Mouse (Mus musculus): ENCODE measurements at regions not wholly inside any gene's neighbourhood (a gene's known extent, or its start where the extent isn't known, plus 50 kb on each side); places are given as distances from the start of the nearest gene placed in this dataset.

DNA sequence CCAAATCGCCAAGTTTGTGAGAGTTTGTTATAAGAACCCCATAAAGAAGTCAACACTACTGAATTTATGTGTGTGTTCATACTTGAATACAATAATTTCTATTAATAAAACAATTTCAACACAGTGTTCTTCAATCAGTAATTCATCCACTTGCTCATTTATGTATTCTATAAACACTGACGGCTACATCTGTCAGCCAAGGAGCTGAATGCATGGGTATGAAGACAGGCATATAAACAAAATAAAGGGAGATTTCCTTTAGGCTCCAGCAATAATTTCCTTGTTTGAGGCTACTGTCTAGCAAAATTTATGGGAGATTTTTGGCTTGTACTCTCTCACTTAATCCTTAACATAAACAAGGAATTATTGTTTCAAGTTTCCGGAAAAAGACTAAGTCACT lies 502.9 kb downstream of the Nedd1 start:
- no peak for DNase-seq

DNA sequence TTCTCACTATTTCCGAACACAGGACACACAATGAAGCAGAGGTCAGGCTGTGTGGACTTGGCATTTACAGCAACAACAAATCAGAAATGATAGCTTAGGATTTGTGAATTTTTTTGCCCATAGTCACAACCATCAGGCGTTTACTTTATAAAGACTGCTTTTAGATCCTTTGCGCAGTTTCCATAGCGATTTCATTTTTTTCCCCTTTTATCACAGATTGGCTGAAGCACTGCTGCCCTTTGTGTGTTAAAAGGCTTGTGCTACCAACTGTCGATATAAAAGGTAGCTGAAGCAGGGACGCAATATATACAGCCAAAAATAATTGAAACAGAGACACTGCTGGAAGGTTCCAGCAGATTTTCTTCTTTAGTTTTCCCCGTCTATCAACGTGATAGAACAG lies 551.4 kb downstream of the Nedd1 start:
- no peak for DNase-seq

DNA sequence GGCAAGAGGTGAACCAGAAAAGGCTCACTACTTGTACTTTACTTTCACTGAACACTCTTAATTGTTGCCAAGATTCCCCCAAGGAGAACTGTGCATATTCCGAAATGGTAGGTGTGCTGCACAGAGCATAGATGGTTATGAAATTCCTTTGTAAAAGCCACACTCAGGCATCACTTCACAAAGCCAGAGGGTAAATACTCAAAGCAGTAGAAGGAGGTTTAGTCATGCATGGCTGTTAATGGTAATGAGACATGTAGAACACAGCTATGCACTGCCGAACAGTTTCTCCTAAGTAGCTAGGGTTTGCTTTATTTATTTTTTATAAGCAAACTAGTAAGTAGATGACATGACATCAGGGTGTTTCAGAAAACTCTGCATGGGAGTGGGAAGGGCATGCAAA lies 556.2 kb downstream of the Nedd1 start:
- DNase-seq: no peak

DNA sequence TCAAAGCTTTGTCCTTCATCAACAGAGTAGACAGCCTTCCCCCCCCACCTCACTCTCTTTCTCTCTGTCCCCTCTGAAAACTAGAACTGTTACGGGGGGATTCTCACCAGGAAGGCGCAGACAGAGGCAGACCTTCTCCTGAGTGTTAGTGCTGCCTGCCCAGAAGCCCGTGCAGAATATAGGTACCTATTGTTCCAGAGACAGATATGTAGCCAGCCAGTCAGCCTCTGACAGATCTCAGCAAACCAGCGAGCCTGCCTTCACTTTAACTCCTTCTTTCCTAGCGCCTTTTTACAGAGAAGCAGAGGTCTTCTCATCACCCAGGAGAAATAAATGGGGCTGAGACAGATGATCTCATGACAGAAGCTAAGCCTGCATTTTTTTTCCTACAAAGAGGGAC lies 557.2 kb downstream of the Nedd1 start:
- DNase-seq: no peak

DNA sequence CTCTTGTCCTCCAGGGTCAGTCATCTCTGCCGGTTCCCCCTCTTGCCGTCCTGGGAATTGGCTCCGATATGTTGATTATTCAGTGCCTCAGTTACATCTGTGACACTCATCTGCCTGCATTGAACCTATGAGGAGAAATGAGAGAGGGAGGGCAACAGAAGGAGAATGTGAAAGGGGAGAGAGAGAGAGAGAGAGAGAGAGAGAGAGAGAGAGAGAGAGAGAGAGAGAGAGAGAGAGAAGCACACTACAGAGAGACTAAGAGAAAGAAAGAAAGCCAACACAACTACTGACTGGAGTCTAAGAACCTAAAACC lies 557.6 kb downstream of the Nedd1 start:
- no peak for DNase-seq

DNA sequence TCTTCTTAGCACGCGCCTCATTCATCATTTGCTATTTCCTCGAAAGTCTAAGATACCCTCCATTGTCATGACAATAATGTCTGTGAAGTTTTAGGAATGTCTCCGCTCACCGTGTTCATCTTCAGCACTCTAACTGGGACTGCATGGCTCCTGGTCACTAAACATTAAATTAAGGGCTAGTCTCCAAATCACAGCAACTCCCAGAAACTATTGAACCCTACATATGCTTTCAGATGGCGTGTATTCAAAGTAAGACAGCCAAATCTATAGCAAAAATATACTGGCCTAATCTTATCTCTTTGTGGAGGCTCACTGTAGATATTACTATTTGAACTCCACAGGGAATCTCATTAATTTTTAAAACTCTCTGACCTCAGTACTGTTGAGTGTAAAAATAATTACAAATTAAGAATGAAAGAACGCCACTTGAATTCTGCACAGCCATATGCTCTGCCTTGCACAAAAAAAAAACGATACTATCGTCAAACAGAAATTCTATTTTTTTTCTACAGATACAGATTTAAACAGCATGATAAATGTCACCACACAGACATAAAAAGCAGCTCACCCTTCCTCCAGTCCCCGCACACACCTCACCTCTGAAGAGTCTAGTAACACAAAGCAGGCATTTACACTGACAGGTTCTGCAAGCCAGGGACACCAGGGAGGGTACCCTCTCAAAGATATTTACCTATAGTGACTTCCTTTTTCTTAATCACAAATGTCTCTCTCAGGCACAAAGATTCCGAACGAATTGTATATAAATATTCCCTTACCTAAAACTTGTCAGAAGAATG lies 558.2 kb downstream of the Nedd1 start:
- DNase-seq: no peak

DNA sequence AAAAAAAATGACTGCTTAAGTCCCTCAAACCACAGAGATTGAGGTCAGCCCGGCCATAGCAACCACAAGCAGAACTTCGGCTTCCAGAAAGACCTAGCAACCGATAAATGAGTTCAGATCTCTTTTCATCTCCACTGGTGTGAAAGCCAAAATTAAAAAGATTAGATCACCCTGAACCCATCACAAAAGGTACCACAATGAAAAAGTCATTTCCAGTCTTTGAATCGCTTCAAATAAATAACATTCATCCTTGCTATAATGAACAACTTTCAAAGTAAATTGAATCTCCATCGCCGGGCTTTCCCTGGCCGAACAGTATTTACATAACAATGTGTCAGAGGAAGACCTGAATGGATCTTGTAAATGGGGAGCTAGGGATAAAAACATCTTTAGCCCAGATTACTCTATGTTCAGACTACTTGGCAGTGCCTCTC lies 559.1 kb downstream of the Nedd1 start:
- no peak for DNase-seq

DNA sequence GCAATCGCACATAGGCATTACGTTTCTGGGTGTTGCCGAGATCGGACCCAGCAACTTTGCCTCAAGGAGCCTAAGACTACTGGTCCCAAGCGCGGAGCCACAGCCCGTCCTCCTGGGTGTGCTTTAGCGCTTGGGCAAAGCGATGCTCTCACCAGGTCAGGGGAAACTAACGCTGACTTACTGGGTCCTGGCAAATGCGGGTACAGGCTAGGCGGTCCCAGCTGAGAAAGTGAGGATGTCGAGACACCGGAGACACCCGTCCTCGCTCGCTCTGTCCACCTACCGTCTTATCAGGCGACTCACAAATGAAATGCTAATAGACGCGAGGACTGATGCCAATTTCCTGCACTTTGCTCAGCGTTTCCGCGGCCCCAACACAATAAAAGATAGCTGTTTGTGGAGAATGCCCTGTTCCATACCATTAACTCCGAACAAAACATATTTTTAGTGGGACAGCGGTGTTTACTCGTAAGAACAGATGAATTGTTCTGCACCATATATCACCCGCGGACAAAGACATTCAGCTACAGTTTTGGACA lies 559.7 kb downstream of the Nedd1 start:
- no peak for DNase-seq

DNA sequence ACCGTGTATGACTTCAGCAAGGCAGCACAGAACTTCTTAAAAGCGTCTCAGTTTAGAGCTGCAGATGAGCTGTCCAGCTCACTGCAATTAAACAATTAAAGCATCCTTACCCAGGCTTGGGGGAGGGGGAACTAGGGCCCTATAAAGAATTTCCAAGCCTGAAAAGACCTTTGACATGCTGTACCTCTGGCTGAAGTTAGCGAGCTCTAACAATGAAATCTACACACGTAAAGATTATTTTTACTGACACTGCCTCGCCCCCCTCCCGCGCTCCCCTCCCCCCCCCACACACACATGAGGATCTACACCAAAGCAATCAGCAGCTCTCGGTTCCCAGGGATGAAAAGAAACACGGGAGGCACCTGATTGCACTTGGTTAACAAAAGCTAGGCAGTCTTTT lies 560.7 kb downstream of the Nedd1 start:
- no peak for DNase-seq

DNA sequence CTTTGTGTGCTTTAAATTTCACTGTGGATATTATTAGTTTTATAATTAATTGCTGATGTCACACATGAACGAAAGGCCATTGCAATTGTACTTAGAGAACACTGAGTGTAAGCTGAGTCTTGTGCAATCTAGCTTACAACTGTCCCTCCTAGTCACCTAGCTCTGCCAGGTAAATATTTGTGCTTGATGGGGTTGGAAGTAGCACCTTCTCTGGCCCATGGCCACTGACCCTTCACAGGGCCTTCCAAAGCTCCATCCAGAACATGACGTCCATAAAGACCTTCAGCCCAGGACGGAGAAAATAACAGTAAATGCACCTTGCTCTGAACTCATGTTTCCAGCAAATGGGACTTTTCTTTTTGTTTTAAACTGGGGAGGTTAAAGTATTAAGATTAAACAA lies 576.0 kb downstream of the Nedd1 start:
- DNase-seq: no peak

DNA sequence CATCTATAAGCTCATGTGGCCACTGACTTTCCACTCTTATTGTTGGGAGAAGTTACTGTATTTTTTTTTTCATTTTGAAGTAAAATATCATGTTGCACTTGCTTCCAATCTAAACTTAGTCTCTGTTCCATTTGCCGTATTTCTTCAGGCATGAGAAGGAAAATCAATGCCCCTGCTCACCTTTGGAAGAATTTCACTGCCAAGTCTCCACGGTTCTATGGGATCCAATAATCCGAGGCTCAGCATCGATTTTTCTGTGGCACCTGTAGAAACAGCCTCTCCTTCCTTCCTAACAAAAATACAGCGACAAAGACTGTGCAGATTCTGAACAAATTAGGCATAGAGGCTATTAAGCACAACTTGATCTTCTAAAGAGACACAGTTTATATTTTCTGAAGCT lies 586.7 kb downstream of the Nedd1 start:
- DNase-seq: no peak

DNA sequence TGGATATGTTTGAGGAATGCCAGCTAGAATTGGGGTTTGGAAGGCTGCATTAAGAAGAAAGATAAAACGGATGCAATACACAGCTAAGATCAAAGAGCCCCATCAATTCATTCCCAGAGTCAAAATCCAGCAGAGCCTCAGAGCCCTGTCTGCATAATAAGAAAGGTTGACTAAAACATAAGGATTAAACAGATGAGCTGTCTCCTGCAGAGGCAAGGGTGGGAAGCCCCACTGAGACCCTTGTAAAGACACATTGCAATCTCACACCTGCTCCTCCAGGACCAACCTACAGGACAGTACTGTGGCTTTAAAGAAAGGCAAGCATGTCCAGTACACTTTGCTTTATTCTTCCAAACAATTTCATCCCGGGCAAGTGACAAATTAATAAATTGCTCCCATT lies 609.4 kb downstream of the Nedd1 start:
- DNase-seq: no peak

DNA sequence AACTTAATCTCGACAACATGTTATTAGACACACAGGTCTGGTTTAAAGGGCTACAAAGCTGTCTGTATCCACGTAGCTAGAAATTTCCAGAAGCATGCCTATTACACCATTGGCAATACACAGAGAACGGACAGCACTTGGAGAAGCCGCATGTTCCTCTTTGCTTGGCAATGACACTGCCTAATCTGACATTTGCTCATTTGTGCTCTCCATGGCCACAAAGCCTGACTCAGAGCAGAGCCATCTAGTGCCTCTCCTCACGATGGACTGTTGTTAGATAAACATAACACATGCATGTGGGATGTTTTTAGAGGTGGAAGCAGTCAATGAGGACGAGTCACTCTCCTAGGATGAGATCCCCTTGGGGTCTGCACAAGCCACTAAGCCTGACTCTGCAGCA lies 615.9 kb downstream of the Nedd1 start:
- no peak for DNase-seq

DNA sequence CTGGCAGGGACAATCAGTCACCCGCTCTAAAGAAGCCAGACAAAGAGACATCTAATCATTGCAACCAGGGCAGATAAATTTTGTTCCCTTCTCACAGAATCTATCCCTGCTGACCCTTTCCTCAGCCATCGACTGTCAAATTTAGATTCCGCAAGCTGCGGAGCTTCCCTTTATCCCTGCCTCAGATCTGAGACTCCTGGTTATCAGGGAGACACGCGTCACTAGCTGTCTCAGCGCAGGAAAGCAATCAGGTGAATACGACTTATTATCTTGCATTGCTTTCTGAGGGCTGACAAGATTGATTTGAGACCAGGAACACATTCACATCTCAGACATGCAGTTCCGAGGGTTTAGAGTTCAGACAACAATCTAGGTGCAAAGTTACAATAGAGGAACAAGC lies 618.3 kb downstream of the Nedd1 start:
- no peak for DNase-seq

DNA sequence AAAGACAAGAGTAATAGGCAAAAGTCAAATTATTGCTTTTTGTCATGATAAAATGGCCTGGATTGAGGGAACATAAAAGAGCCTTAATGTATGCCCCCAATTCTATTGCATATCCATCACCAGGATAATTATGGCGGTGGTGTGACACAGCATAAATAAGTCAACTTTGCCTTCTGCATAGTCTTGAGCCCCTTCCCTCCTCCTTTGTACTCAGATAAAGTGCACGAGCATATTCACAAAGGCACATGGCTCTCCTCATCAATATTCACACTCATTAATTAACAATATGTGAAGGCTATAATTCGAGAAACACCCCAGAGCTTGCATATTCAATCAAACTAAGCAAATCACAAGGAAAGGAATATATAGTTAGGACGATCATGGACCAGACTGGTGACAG lies 619.5 kb downstream of the Nedd1 start:
- DNase-seq: no peak

DNA sequence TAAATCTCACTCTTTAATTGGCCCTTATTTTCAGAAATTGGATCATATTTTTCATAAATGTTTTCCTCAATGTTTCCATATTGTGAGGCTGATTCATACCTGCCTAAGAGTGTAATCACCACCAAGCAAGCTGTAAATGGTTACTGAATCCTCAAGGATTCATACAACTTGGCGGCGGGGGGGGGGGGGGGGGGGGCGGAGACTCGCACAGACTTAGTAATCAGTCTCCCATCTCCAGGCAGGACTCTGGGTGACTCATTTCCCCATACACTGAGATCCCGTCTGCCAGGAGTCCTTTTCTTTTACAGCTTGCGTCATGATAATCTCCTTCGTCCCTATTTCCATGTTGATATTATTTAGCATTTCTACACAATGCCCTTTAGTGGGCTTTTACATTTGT lies 624.7 kb downstream of the Nedd1 start:
- no peak for DNase-seq

DNA sequence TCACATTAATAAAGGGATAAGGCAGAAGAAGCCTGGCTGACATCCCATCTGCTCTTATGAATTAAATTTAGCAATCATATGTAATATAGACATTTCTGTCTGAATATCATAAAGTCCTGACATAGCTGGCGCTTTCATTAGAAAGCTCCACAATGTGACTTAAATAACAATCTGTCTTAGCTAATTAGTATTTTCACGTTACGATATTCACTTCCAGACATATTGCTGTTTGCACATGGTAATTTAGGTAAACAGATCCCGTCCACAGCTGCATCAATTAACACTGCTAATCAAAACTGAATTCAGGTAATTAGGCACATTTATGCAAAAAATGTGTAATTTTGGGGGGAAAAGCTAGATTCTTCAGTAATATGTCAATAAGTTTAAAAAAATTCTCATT lies 625.1 kb downstream of the Nedd1 start:
- no peak for DNase-seq

DNA sequence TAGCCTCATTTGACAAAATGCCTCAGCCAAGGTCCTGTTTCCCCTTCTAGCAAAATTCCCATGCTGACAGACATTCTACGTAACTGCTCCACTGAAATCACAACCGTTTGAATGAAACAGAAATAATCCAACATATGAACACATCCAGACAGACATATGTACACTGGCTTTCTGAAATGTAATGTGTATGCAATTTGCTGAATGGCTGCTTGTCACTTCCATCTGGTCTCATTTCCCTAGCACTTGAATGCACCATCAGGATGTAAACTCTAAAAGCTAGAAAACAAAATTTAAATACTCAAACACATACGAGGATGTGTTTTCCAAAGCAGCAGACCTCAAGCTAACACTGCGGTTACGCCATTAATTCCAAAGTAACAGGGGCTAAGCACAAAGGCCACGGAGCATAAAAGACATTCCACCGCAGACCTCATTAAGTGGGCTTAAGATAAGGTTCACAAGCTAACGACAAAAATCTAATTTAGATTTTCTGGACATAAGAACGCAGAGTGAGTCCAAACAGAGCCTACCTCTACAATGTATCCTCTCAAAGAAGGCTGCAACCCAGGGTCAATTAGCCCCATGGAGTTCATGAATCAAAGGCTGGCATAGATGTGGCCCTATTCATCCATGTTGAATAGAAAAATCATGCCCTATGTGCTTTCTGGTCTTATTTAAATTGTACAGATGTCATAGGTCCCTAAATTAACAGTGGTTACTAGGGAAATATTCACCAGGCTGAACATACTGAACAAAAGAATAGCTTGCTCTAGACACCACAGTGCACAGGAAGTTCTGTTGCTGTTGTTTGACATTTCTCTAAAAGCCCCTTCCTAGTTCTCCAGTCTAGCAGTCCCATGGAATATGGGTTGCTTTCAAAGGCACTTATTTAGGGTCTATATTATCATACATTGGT lies 630.5 kb downstream of the Nedd1 start:
- no peak for DNase-seq

DNA sequence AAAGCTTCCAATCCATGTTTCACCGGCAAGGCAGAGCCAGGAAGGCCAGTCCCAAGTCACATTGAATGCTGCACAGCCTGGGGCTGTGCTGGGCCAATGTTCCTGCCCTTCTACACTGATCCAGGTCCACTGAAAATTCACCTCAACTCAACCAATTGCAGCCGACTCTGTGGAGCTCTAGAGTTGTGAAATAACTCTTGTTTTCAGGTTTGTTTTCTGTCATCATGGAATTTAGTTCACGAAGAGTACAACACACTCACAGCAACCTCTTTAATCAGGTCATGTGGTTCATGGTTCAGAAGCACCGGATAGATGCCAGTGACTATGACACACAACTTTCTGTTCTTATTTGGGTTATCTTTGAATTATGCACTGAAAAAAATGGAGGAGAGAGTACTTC lies 640.1 kb downstream of the Nedd1 start:
- DNase-seq: no peak

DNA sequence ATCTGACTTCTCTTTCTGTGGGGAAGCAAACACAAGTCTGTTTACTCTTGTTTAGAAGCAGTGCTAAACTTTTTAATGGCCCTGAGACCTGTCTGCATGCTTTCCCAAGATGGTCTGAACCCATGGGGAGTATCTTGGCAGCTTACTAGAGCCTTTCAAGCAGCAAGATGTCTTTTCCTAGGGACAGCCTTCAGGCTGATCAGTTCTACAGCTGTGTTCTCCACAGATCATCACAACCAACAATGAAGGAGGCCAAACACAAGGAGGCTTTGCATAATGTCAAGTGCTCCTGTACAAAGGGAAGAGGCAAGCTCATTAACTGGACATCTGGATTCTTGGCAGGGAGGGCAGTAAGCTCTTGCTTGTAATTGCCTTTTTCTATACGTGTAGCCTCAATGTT lies 641.0 kb downstream of the Nedd1 start:
- no peak for DNase-seq

DNA sequence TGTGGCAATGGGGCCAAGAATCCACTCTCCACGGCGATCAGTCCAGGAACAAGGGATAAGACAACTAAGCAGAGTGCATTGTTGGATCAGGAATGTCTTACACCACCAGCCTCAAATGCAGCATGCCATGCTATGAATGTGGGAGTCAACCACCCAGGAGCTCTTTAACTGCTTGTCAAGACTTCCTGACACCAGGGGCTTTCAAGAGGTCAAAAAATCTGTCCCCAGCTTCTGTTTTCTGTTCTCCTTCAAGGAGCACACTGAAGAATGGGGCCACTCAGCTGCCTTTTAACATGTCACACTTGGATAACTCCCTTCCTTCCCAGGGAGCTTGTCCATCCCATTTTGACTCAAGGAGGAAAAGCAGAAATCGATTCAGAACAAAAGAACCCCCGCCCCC lies 642.8 kb downstream of the Nedd1 start:
- no peak for DNase-seq

DNA sequence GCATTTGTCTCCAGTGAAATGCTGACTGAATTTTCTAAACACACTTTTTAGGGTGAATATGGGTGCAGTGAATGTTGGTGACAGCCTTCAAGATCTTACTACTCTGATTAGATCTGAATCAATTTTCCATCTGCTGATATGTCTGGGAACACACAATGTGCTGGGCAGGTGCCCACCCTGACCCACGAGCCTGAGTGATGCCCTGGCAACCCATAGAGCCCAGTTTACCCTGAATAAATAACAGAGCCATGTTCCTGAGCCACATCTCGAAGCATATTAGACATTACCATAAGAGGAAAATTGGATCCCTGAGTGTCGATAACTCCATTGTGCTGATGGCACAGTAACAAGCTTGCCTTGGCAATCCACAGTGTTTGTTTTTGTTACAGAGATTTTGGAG lies 644.9 kb downstream of the Nedd1 start:
- no peak for DNase-seq

DNA sequence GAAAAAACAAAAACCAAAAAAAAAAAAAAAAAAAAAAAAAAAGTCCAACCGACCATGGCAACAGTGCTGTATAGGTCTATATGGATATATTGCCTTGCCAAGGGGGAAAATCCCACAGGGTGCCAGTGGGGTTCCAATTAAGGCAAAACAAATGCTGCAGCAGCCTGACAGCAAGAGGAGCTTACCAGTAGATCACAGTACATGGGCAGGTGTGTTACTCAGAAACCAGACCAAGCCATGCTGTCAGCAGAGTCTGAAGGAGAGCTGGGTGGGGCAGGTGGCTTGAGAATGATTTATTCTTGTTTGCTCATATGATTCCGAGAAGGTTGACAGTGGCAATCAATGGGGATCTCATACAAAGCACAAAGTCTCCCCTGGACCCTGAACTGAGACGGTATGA lies 645.5 kb downstream of the Nedd1 start:
- DNase-seq: no peak

DNA sequence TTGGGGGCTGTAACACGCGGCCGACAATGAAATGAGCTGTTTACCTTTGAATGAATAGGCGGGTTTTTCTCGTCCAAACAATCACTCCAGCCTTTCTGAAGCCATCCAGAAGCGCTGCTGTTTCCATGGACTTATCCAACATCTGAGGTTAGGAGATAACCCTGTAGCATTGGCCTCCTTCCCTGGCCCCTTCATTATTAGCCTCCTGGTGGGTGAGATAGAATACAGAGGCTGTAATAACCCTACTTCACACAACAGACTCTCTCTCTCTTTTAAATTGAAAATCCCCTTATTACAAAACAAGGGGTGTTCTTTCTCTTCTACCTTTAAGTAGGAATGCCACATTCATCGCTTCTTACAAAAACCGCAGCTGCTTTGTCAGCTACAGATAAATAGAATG lies 646.8 kb downstream of the Nedd1 start:
- no peak for DNase-seq
